Mouse (Mus musculus): Measurements from ENCODE around the gene C130026I21Rik. TPM values are rescaled to one million over a fixed set of nuclear protein-coding genes. Genes with fewer than 3 reads are reported as not detected.
"Not testable (repeated sequence)": the region's sequence is repeated elsewhere in the genome, so short reads cannot be mapped to it uniquely, and the experiment has no call there.

The C130026I21Rik gene
- polyA plus RNA-seq, 1 experiment: 2.4 TPM

GRCm38 (mm10) chr1:84956771-84957170 lies 313.6 kb downstream of the C130026I21Rik start:
- not testable (repeated sequence) for H3K27me3 ChIP-seq (ENCODE audit: control insufficient read depth, insufficient read depth, low read length, poor library complexity, severe bottlenecking); H3K9me3 ChIP-seq (replicated peaks; ENCODE audit: control insufficient read depth, insufficient read depth, low read length, poor library complexity, severe bottlenecking); H3K4me1 ChIP-seq (ENCODE audit: control insufficient read depth, insufficient read depth, low read length); H3K36me3 ChIP-seq (ENCODE audit: control insufficient read depth, insufficient read depth, low read length, poor library complexity, severe bottlenecking); H3K9ac ChIP-seq (ENCODE audit: low read depth, poor library complexity, severe bottlenecking); H3K4me3 ChIP-seq (ENCODE audit: low read depth, low read length); H3K27ac ChIP-seq (ENCODE audit: insufficient read depth, low read length)

DNA sequence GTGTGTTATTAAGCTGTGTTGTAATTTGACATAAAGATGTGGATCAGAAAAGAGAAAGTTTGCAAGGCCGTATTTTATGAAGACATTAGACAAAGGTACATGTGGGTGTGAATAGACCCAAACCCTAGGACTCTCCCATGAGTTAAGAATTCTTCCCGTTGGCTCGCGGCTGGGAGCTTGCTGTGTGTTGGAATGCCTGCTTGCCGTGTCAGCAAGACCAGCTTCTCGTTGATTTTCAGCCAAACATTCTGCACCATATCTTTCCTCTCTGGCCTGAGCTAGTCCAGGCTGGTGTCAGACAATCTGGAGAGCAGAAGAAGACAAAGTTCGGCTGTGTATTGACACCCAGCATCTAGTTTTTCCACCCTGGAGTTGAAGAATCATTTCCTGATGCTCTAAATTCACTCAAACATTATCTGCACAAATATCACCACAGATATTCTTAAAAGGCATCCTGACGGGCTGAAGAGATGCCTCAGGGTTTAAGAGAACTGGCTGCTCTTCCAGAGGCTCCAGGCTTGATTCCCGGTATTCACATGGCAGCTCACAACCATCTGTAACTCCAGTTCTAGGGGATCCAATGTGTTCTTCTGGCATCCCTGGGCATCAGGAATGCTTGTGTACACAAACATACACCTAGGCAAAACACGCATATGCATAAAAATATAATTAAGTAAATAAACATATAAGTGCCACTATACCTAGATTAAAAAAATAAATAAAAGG lies 317.7 kb downstream of the C130026I21Rik start:
- no peaks in the 10 kb centered on the region for H3K36me3 ChIP-seq (ENCODE audit: control insufficient read depth, insufficient read depth, low read length, poor library complexity, severe bottlenecking)
- no peaks in the 10 kb centered on the region for H3K27me3 ChIP-seq (ENCODE audit: control insufficient read depth, insufficient read depth, low read length, poor library complexity, severe bottlenecking)
- H3K9me3 ChIP-seq (replicated peaks; ENCODE audit: control insufficient read depth, insufficient read depth, low read length, poor library complexity, severe bottlenecking): no peaks in the 10 kb centered on the region
- no peaks in the 10 kb centered on the region for H3K4me1 ChIP-seq (ENCODE audit: control insufficient read depth, insufficient read depth, low read length)
- H3K27ac ChIP-seq (ENCODE audit: insufficient read depth, low read length): no peak overlapping the region
- TF ChIP-seq POLR2A (IDR thresholded peaks at IDR 0.05; ENCODE audit: insufficient read depth, low read length) (no peak), CTCF (IDR thresholded peaks at IDR 0.05; ENCODE audit: low read depth, low read length) (no peak), EP300 (IDR thresholded peaks at IDR 0.05; ENCODE audit: insufficient read depth, low read depth, low read length) (no peak)
- no peak overlapping the region for H3K9ac ChIP-seq (ENCODE audit: low read depth, poor library complexity, severe bottlenecking)
- H3K4me3 ChIP-seq (ENCODE audit: low read depth, low read length): no peak overlapping the region

GRCm38 (mm10) chr1:84951566-84951965 lies 318.8 kb downstream of the C130026I21Rik start:
- H3K27ac ChIP-seq (ENCODE audit: insufficient read depth, low read length): no peak overlapping the region
- no peaks in the 10 kb centered on the region for H3K36me3 ChIP-seq (ENCODE audit: control insufficient read depth, insufficient read depth, low read length, poor library complexity, severe bottlenecking)
- H3K9ac ChIP-seq (ENCODE audit: low read depth, poor library complexity, severe bottlenecking): no peak overlapping the region
- H3K4me3 ChIP-seq (ENCODE audit: low read depth, low read length): no peak overlapping the region
- no peaks in the 10 kb centered on the region for H3K4me1 ChIP-seq (ENCODE audit: control insufficient read depth, insufficient read depth, low read length)
- H3K27me3 ChIP-seq (ENCODE audit: control insufficient read depth, insufficient read depth, low read length, poor library complexity, severe bottlenecking): no peaks in the 10 kb centered on the region
- no peaks in the 10 kb centered on the region for H3K9me3 ChIP-seq (replicated peaks; ENCODE audit: control insufficient read depth, insufficient read depth, low read length, poor library complexity, severe bottlenecking)
- TF ChIP-seq POLR2A (IDR thresholded peaks at IDR 0.05; ENCODE audit: insufficient read depth, low read length) (no peak), CTCF (IDR thresholded peaks at IDR 0.05; ENCODE audit: low read depth, low read length) (no peak), EP300 (IDR thresholded peaks at IDR 0.05; ENCODE audit: insufficient read depth, low read depth, low read length) (no peak)

DNA sequence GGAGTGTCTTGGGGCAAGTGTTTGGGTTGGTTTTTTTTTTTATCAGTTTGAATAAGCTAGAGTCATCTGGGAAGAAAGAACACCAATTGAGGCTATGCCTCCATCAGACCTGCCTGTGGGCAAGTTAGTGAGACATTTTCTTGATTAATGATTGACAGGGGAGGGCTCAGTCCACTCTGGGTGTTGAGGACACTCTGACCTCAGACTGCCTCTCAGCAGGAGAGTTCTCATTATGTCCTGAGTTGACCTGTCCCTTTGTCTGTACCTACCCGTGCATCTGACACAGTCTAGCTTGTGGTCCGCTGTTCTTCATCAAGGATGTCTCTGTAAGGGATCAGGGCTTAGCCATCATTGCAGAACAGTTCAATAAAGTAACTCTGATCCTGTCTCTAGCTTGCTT lies 323.0 kb downstream of the C130026I21Rik start:
- Histone ChIP-seq H3K9ac (ENCODE audit: low read depth, poor library complexity, severe bottlenecking) (no peak overlapping the region), H3K27ac (ENCODE audit: insufficient read depth, low read length) (no peak overlapping the region), H3K9me3 (replicated peaks; ENCODE audit: control insufficient read depth, insufficient read depth, low read length, poor library complexity, severe bottlenecking) (no peaks in the 10 kb centered on the region), H3K27me3 (ENCODE audit: control insufficient read depth, insufficient read depth, low read length, poor library complexity, severe bottlenecking) (no peaks in the 10 kb centered on the region; the same call in 1 of the 2 replicates), H3K36me3 (ENCODE audit: control insufficient read depth, insufficient read depth, low read length, poor library complexity, severe bottlenecking) (no peaks in the 10 kb centered on the region), H3K4me1 (ENCODE audit: control insufficient read depth, insufficient read depth, low read length) (no peaks in the 10 kb centered on the region), H3K4me3 (ENCODE audit: low read depth, low read length) (no peak overlapping the region)
- TF ChIP-seq POLR2A (IDR thresholded peaks at IDR 0.05; ENCODE audit: insufficient read depth, low read length): no peak
- no peak for TF ChIP-seq EP300 (IDR thresholded peaks at IDR 0.05; ENCODE audit: insufficient read depth, low read depth, low read length)
- TF ChIP-seq CTCF (IDR thresholded peaks at IDR 0.05; ENCODE audit: low read depth, low read length): no peak

GRCm38 (mm10) chr1:84945950-84946349 lies 324.4 kb downstream of the C130026I21Rik start:
- Histone ChIP-seq H3K9ac (ENCODE audit: low read depth, poor library complexity, severe bottlenecking) (no peak overlapping the region), H3K36me3 (ENCODE audit: control insufficient read depth, insufficient read depth, low read length, poor library complexity, severe bottlenecking) (no peaks in the 10 kb centered on the region), H3K4me1 (ENCODE audit: control insufficient read depth, insufficient read depth, low read length) (no peaks in the 10 kb centered on the region), H3K27me3 (ENCODE audit: control insufficient read depth, insufficient read depth, low read length, poor library complexity, severe bottlenecking) (no peaks in the 10 kb centered on the region; the same call in 1 of the 2 replicates), H3K9me3 (replicated peaks; ENCODE audit: control insufficient read depth, insufficient read depth, low read length, poor library complexity, severe bottlenecking) (no peaks in the 10 kb centered on the region), H3K4me3 (ENCODE audit: low read depth, low read length) (no peak overlapping the region), H3K27ac (ENCODE audit: insufficient read depth, low read length) (no peak overlapping the region)
- TF ChIP-seq CTCF (IDR thresholded peaks at IDR 0.05; ENCODE audit: low read depth, low read length) (no peak), EP300 (IDR thresholded peaks at IDR 0.05; ENCODE audit: insufficient read depth, low read depth, low read length) (no peak)

DNA sequence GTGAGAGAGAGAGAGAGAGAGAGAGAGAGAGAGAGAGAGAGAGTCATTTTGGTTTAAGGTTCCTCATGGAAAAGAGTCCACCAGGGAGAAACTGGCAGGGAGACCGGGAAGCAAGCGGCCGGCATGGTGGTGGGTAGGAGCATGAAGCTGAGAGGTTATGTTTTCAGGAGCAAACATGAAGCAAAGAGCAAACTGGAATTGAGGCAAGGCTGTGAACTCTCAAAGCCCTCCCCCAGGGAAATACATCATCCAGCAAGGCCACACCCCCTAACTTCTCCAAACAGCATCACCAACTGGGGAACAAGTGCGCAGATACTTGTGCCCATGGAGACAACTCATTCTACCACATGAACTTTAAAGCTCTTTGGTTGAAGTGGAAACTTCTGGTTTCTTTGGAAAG lies 326.8 kb downstream of the C130026I21Rik start:
- Histone ChIP-seq H3K4me3 (ENCODE audit: low read depth, low read length) (no peak overlapping the region), H3K9me3 (replicated peaks; ENCODE audit: control insufficient read depth, insufficient read depth, low read length, poor library complexity, severe bottlenecking) (no peaks in the 10 kb centered on the region), H3K27me3 (ENCODE audit: control insufficient read depth, insufficient read depth, low read length, poor library complexity, severe bottlenecking) (no peaks in the 10 kb centered on the region; the same call in 1 of the 2 replicates), H3K36me3 (ENCODE audit: control insufficient read depth, insufficient read depth, low read length, poor library complexity, severe bottlenecking) (no peaks in the 10 kb centered on the region), H3K27ac (ENCODE audit: insufficient read depth, low read length) (no peak overlapping the region), H3K4me1 (ENCODE audit: control insufficient read depth, insufficient read depth, low read length) (no peaks in the 10 kb centered on the region), H3K9ac (ENCODE audit: low read depth, poor library complexity, severe bottlenecking) (no peak overlapping the region)
- TF ChIP-seq EP300 (IDR thresholded peaks at IDR 0.05; ENCODE audit: insufficient read depth, low read depth, low read length): no peak
- TF ChIP-seq POLR2A (IDR thresholded peaks at IDR 0.05; ENCODE audit: insufficient read depth, low read length): no peak
- no peak for TF ChIP-seq CTCF (IDR thresholded peaks at IDR 0.05; ENCODE audit: low read depth, low read length)

Other genes starting within 250 kb of the C130026I21Rik start
- gene Gm10553, start 170.4 kb downstream of the C130026I21Rik start, polyA plus RNA-seq (2011; ENCODE audit: insufficient read depth, insufficient read length, low read depth, missing spikeins): not detected in 2 replicates
- gene A530032D15Rik, start 160.7 kb downstream of the C130026I21Rik start, polyA plus RNA-seq (2011; ENCODE audit: insufficient read depth, insufficient read length, low read depth, missing spikeins): 2.3 TPM in 1 of 2 replicates, not detected in the other